Mouse (Mus musculus) hindbrain, embryonic 15.5 days (tissue): Measurements from ENCODE around the gene Kmt2e. TPM values are rescaled to one million over a fixed set of nuclear protein-coding genes. Genes with fewer than 3 reads are reported as not detected.

Source experiments
- ATAC-seq: fragments of 200-750 bp; cut with Nextera tagmentation; 2 replicates; pipeline ENCODE4 v1.8.0; 2017; ENCODE audit warnings: low read depth, moderate number of reproducible peaks, moderate TSS enrichment; ENCODE audit not compliant: low FRiP score
- H3K27ac ChIP-seq: fragments of 300-500 bp; sonication (generic); replicated peaks from 2 replicates; pipeline ENCODE4 v1.5.1; 2015; ENCODE audit warnings: mild to moderate bottlenecking, inconsistent platforms
- H3K27me3 ChIP-seq: fragments of 300-500 bp; sonication (generic); 2 replicates; pipeline ENCODE4 v1.6.1; 2015; ENCODE audit warnings: control low read depth, inconsistent platforms
- H3K36me3 ChIP-seq: fragments of 300-500 bp; sonication (generic); 2 replicates; pipeline ENCODE4 v1.6.1; 2015; ENCODE audit warnings: control low read depth, inconsistent platforms
- H3K4me1 ChIP-seq: fragments of 300-500 bp; sonication (generic); replicated peaks from 2 replicates; pipeline ENCODE4 v1.6.1; 2015; ENCODE audit warnings: control low read depth, inconsistent platforms
- H3K4me2 ChIP-seq: fragments of 300-500 bp; sonication (generic); 2 replicates; pipeline ENCODE4 v1.6.1; 2015; ENCODE audit warnings: moderate library complexity, mild to moderate bottlenecking, inconsistent platforms
- H3K4me3 ChIP-seq: fragments of 300-500 bp; sonication (generic); 2 replicates; pipeline ENCODE4 v1.5.1; 2015; ENCODE audit warnings: mild to moderate bottlenecking, inconsistent platforms
- H3K9ac ChIP-seq: fragments of 300-500 bp; sonication (generic); 2 replicates; pipeline ENCODE4 v1.6.1; 2015; ENCODE audit warnings: inconsistent platforms
- H3K9me3 ChIP-seq: fragments of 300-500 bp; sonication (generic); 2 replicates; pipeline ENCODE4 v1.6.1; 2016; ENCODE audit warnings: control low read depth, inconsistent platforms
- WGBS: fragments of 180-500 bp; shearing (Covaris S2); methylation state at CpG from one replicate; pipeline ENCODE4 v1.1.7; 2015; 5-methylcytosine and 5-hydroxymethylcytosine counted together
- polyA plus RNA-seq: library from polyadenylated mRNA; unstranded; fragments of >200 nt; fragmentation: Nextera tagmentation; extraction: Ambion mirVana; gene quantifications from 2 replicates; pipeline ENCODE4 v1.2.1, GENCODE M21; 2015

Gene Kmt2e
- polyA plus RNA-seq, 1 experiment from 2014 or later, result 146 TPM

GRCm38 (mm10) chr5:23420410-23420809 is 13.8 kb upstream of the Kmt2e start:
- no peaks in the 10 kb centered on the region for H3K9me3 ChIP-seq
- H3K27ac ChIP-seq, result no peak overlapping the region
- H3K27me3 ChIP-seq, result no peaks in the 10 kb centered on the region
- no peak for ATAC-seq
- H3K4me2 ChIP-seq, result no peak overlapping the region
- 35% methylated on average over 1 of the region's 1 CpGs for WGBS
- no peak overlapping the region for H3K9ac ChIP-seq
- H3K4me3 ChIP-seq, result no peak overlapping the region
- peaks cover 10% of the 10 kb centered on the region; the same call in 1 of the 2 replicates for H3K36me3 ChIP-seq
- H3K4me1 ChIP-seq, result peaks cover 53% of the 10 kb centered on the region

GRCm38 (mm10) chr5:23421440-23421839 is 12.8 kb upstream of the Kmt2e start:
- ATAC-seq, result no peak
- H3K4me1 ChIP-seq, result peaks cover 52% of the 10 kb centered on the region

GRCm38 (mm10) chr5:23423036-23423435 is 11.2 kb upstream of the Kmt2e start:
- peaks cover 49% of the 10 kb centered on the region for H3K4me1 ChIP-seq
- H3K4me3 ChIP-seq, result no peak overlapping the region
- H3K36me3 ChIP-seq, result peaks cover 10% of the 10 kb centered on the region; the same call in 1 of the 2 replicates
- no peak overlapping the region for H3K4me2 ChIP-seq
- H3K27ac ChIP-seq, result no peak overlapping the region
- no peaks in the 10 kb centered on the region for H3K27me3 ChIP-seq
- H3K9ac ChIP-seq, result no peak overlapping the region
- no peak for ATAC-seq
- 91% methylated on average over 3 of the region's 3 CpGs for WGBS
- H3K9me3 ChIP-seq, result no peaks in the 10 kb centered on the region

More at GRCm38 (mm10) chr5:23421440-23421839, 12.8 kb upstream of the Kmt2e start:
- H3K4me3 ChIP-seq, result no peak overlapping the region
- no peaks in the 10 kb centered on the region for H3K9me3 ChIP-seq
- peaks cover 10% of the 10 kb centered on the region; the same call in 1 of the 2 replicates for H3K36me3 ChIP-seq
- no peak overlapping the region for H3K4me2 ChIP-seq
- no peak overlapping the region for H3K9ac ChIP-seq
- no peak overlapping the region for H3K27ac ChIP-seq
- no peaks in the 10 kb centered on the region for H3K27me3 ChIP-seq
- WGBS, result 94% methylated on average over 2 of the region's 2 CpGs

GRCm38 (mm10) chr5:23427501-23427900 is 6.7 kb upstream of the Kmt2e start:
- Histone ChIP-seq H3K9ac (no peak overlapping the region), H3K4me2 (no peak overlapping the region), H3K36me3 (peaks cover 10% of the 10 kb centered on the region; the same call in 1 of the 2 replicates), H3K27ac (no peak overlapping the region), H3K9me3 (no peaks in the 10 kb centered on the region), H3K27me3 (no peaks in the 10 kb centered on the region), H3K4me3 (no peak overlapping the region), H3K4me1 (peaks cover 56% of the 10 kb centered on the region)
- ATAC-seq, result no peak
- 53% methylated on average over 1 of the region's 1 CpGs for WGBS

GRCm38 (mm10) chr5:23431070-23431864 is 3.0 kb upstream of the Kmt2e start:
- Histone ChIP-seq H3K4me1 (peaks cover 45% of the 10 kb centered on the region), H3K27ac (peak overlapping the region; percentile 76), H3K27me3 (no peaks in the 10 kb centered on the region), H3K9ac (peak overlapping the region; percentile 49), H3K4me2 (peak overlapping the region; percentile 85), H3K36me3 (no peaks in the 10 kb centered on the region), H3K9me3 (no peaks in the 10 kb centered on the region), H3K4me3 (peak overlapping the region; percentile 95)
- ATAC-seq, result no peak
- WGBS, result 9% methylated on average over 10 of the region's 10 CpGs

GRCm38 (mm10) chr5:23431948-23432707 is 2.1 kb upstream of the Kmt2e start:
- no peak for ATAC-seq
- H3K27me3 ChIP-seq, result no peaks in the 10 kb centered on the region
- no peaks in the 10 kb centered on the region for H3K9me3 ChIP-seq
- peaks cover 41% of the 10 kb centered on the region for H3K4me1 ChIP-seq
- H3K4me2 ChIP-seq, result peak overlapping the region; percentile 85
- H3K27ac ChIP-seq, result peak overlapping the region; percentile 100
- 1% methylated on average over 10 of the region's 10 CpGs for WGBS
- H3K4me3 ChIP-seq, result peak overlapping the region; percentile 95
- no peaks in the 10 kb centered on the region for H3K36me3 ChIP-seq
- peak overlapping the region; percentile 99 for H3K9ac ChIP-seq

- Histone ChIP-seq H3K36me3 (no peaks in the 10 kb centered on the region), H3K4me2 (peak overlapping the region; percentile 85), H3K27me3 (no peaks in the 10 kb centered on the region), H3K4me3 (peak overlapping the region; percentile 95), H3K27ac (peak overlapping the region; percentile 100), H3K4me1 (peaks cover 40% of the 10 kb centered on the region), H3K9me3 (no peaks in the 10 kb centered on the region), H3K9ac (peak overlapping the region; percentile 99)
- ATAC-seq, result peak; percentile 92
- under 1% methylated on average over 58 of the region's 61 CpGs for WGBS
Measured at GRCm38 (mm10) chr5:23432708-23433645, 1.3 kb upstream of the Kmt2e start.

GRCm38 (mm10) chr5:23434598-23435481 is 599 bp downstream of the Kmt2e start:
- Histone ChIP-seq H3K4me2 (peak overlapping the region; percentile 84), H3K4me3 (peak overlapping the region; percentile 95), H3K9ac (peak overlapping the region; percentile 99), H3K27me3 (no peaks in the 10 kb centered on the region), H3K36me3 (no peaks in the 10 kb centered on the region), H3K9me3 (no peaks in the 10 kb centered on the region), H3K27ac (peak overlapping the region; percentile 100), H3K4me1 (peaks cover 31% of the 10 kb centered on the region)
- under 1% methylated on average over 46 of the region's 46 CpGs for WGBS
- no peak; the same call in 1 of the 2 replicates for ATAC-seq

- peak overlapping the region; percentile 100 for H3K27ac ChIP-seq
- no peaks in the 10 kb centered on the region for H3K36me3 ChIP-seq
- peaks cover 29% of the 10 kb centered on the region for H3K4me1 ChIP-seq
- peak overlapping the region; percentile 84 for H3K4me2 ChIP-seq
- no peaks in the 10 kb centered on the region for H3K9me3 ChIP-seq
- ATAC-seq, result no peak
- H3K9ac ChIP-seq, result peak overlapping the region; percentile 99
- no peaks in the 10 kb centered on the region for H3K27me3 ChIP-seq
- peak overlapping the region; percentile 95 for H3K4me3 ChIP-seq
- under 1% methylated on average over 13 of the region's 13 CpGs for WGBS
Measured at GRCm38 (mm10) chr5:23435482-23436125, 1.4 kb downstream of the Kmt2e start.

GRCm38 (mm10) chr5:23436735-23437134 is 2.5 kb downstream of the Kmt2e start:
- 6% methylated on average over 2 of the region's 2 CpGs for whole genome bisulfite sequencing
- H3K9ac ChIP-seq, result peak overlapping the region; percentile 99
- H3K27me3 ChIP-seq, result no peaks in the 10 kb centered on the region
- no peaks in the 10 kb centered on the region for H3K9me3 ChIP-seq
- peak overlapping the region; percentile 95 for H3K4me3 ChIP-seq
- peak overlapping the region; percentile 84 for H3K4me2 ChIP-seq
- no peaks in the 10 kb centered on the region for H3K36me3 ChIP-seq
- peaks cover 31% of the 10 kb centered on the region for H3K4me1 ChIP-seq
- no peak for ATAC-seq
- 0 out of 2 replicates have a peak overlapping the region, but pooled peaks have one; percentile 38 for H3K27ac ChIP-seq
